Mouse (Mus musculus) midbrain, embryonic 15.5 days (tissue): ENCODE measurements around the gene Ttyh2. TPM values are rescaled to one million over a fixed set of nuclear protein-coding genes. Genes with fewer than 3 reads are reported as not detected.

Experiments used
- ATAC-seq: fragments of 200-750 bp; cut with Nextera tagmentation; replicated peaks from 2 replicates; pipeline ENCODE4 v1.8.0; 2017; ENCODE audit warnings: moderate TSS enrichment
- H3K27ac ChIP-seq: fragments of 300-500 bp; sonication (generic); 2 replicates; pipeline ENCODE4 v1.5.1; 2015; ENCODE audit warnings: mild to moderate bottlenecking, inconsistent platforms
- H3K27me3 ChIP-seq: fragments of 300-500 bp; sonication (generic); replicated peaks from 2 replicates; pipeline ENCODE4 v1.6.1; 2015; ENCODE audit warnings: inconsistent platforms
- H3K36me3 ChIP-seq: fragments of 300-500 bp; sonication (generic); replicated peaks from 2 replicates; pipeline ENCODE4 v1.6.1; 2015; ENCODE audit warnings: inconsistent platforms
- H3K4me1 ChIP-seq: fragments of 300-500 bp; sonication (generic); 2 replicates; pipeline ENCODE4 v1.6.1; 2015; ENCODE audit warnings: inconsistent platforms
- H3K4me2 ChIP-seq: fragments of 300-500 bp; sonication (generic); 2 replicates; pipeline ENCODE4 v1.6.1; 2015; ENCODE audit warnings: inconsistent platforms, mild to moderate bottlenecking, moderate library complexity
- H3K4me3 ChIP-seq: fragments of 300-500 bp; sonication (generic); 2 replicates; pipeline ENCODE4 v1.5.1; 2015; ENCODE audit warnings: mild to moderate bottlenecking, inconsistent platforms
- H3K9ac ChIP-seq: fragments of 300-500 bp; sonication (generic); 2 replicates; pipeline ENCODE4 v1.6.1; 2015; ENCODE audit warnings: mild to moderate bottlenecking, inconsistent platforms
- H3K9me3 ChIP-seq: fragments of 300-500 bp; sonication (generic); 2 replicates; pipeline ENCODE4 v1.6.1; 2016; ENCODE audit warnings: inconsistent platforms
- WGBS: fragments of 180-500 bp; shearing (Covaris S2); methylation state at CpG from one replicate; pipeline ENCODE4 v1.1.7; 2015; ENCODE audit warnings: mixed read lengths; 5-methylcytosine and 5-hydroxymethylcytosine counted together
- polyA plus RNA-seq: library from polyadenylated mRNA; unstranded; fragments of >200 nt; fragmentation: Nextera tagmentation; extraction: Ambion mirVana; gene quantifications from 2 replicates; pipeline ENCODE4 v1.2.1, GENCODE M21; 2015

Gene Ttyh2
- polyA plus RNA-seq, result 29.4 and 32.3 TPM in 2 replicates

GRCm38 (mm10) chr11:114675341-114675825, at the start of gene Ttyh2:
Gene Ttyh2, plus strand, starts transcription at chr11:114675431.
- Histone ChIP-seq H3K9ac (peak within 1 kb of the TSS; percentile 45), H3K27me3 (peaks cover 5% of the 10 kb centered on the region; the same call in 1 of the 2 replicates), H3K4me3 (peak within 1 kb of the TSS; percentile 45), H3K4me1 (peaks cover 28% of the 10 kb centered on the region), H3K4me2 (peak within 1 kb of the TSS; percentile 73), H3K9me3 (no peaks in the 10 kb centered on the region), H3K27ac (peak within 1 kb of the TSS; percentile 34; the same call in 1 of the 2 replicates), H3K36me3 (peaks cover 23% of the 10 kb centered on the region)
- peak; percentile 65 for ATAC-seq
- under 1% methylated on average over 39 of the region's 40 CpGs for WGBS

GRCm38 (mm10) chr11:114626071-114626690, 49.0 kb upstream of the Ttyh2 start:
- H3K4me1 ChIP-seq, result no peaks in the 10 kb centered on the region
- 62% methylated on average over 13 of the region's 13 CpGs for WGBS
- H3K4me2 ChIP-seq, result no peak overlapping the region
- H3K27me3 ChIP-seq, result no peaks in the 10 kb centered on the region
- H3K9ac ChIP-seq, result no peak overlapping the region
- no peak overlapping the region for H3K27ac ChIP-seq
- no peak for ATAC-seq
- H3K9me3 ChIP-seq, result 0 out of 2 replicates have a peak, but pooled peaks cover 4% of the 10 kb centered on the region
- H3K36me3 ChIP-seq, result no peaks in the 10 kb centered on the region
- H3K4me3 ChIP-seq, result no peak overlapping the region

- Histone ChIP-seq H3K27me3 (no peaks in the 10 kb centered on the region), H3K9ac (no peak overlapping the region), H3K36me3 (no peaks in the 10 kb centered on the region), H3K4me1 (no peaks in the 10 kb centered on the region), H3K4me3 (no peak overlapping the region), H3K27ac (no peak overlapping the region), H3K9me3 (0 out of 2 replicates have a peak, but pooled peaks cover 4% of the 10 kb centered on the region), H3K4me2 (no peak overlapping the region)
- 84% methylated on average over 6 of the region's 6 CpGs for whole genome bisulfite sequencing
- no peak for ATAC-seq
Observed at GRCm38 (mm10) chr11:114627036-114627435, 48.2 kb upstream of the Ttyh2 start.

- no peaks in the 10 kb centered on the region for H3K36me3 ChIP-seq
- ATAC-seq, result no peak
- H3K4me2 ChIP-seq, result no peak overlapping the region
- no peaks in the 10 kb centered on the region for H3K4me1 ChIP-seq
- no peaks in the 10 kb centered on the region for H3K27me3 ChIP-seq
- H3K4me3 ChIP-seq, result no peak overlapping the region
- no peak overlapping the region for H3K27ac ChIP-seq
- WGBS, result 85% methylated on average over 12 of the region's 12 CpGs
- 0 out of 2 replicates have a peak, but pooled peaks cover 4% of the 10 kb centered on the region for H3K9me3 ChIP-seq
- H3K9ac ChIP-seq, result no peak overlapping the region
Observed at GRCm38 (mm10) chr11:114628032-114628431, 47.2 kb upstream of the Ttyh2 start.

DNA sequence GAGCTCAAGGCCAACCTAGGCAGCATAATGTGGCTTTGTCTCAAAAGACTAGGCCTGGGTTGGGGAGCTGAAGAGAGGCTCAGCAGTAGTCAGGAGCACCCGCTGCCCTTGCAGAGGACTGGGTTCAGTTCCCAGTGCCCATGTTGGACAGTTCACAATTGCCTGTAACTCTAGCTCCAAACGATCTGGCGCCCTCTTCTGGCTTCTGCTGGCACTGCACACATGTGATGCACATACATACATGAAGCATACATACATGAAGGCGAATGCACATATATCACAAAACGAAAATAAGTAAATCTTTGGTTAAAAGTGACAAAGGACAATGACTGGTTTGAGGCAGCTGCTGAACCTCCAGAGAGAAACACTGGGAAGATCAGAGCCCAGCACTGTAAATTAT, 45.2 kb upstream of the Ttyh2 start:
- Histone ChIP-seq H3K27ac (no peak overlapping the region), H3K9ac (no peak overlapping the region), H3K36me3 (no peaks in the 10 kb centered on the region), H3K4me3 (no peak overlapping the region), H3K4me2 (no peak overlapping the region), H3K27me3 (no peaks in the 10 kb centered on the region), H3K4me1 (no peaks in the 10 kb centered on the region), H3K9me3 (0 out of 2 replicates have a peak, but pooled peaks cover 4% of the 10 kb centered on the region)
- ATAC-seq, result no peak
- WGBS, result 79% methylated on average over 5 of the region's 5 CpGs

DNA sequence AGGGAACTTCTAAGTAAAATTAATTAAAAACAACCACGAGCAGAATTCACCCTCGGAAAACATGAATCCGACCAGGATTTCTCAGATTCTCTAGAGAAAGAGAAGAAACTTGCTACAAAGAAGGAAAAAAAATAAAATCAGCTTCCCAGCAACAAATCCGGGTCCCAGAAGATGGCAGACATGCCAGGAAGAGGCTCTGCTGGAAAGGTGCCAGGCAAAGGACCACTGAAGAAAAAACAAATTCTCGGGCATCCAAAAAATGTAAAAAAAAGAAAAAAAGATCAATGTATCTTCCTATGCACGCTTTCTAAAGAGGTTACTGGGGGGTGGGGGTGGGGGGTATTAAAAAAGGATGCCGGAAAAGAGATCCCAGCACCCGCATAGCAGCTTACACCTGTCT, 43.0 kb upstream of the Ttyh2 start:
- H3K27ac ChIP-seq, result no peak overlapping the region
- H3K4me1 ChIP-seq, result peaks cover 17% of the 10 kb centered on the region
- H3K27me3 ChIP-seq, result no peaks in the 10 kb centered on the region
- no peaks in the 10 kb centered on the region for H3K36me3 ChIP-seq
- H3K4me2 ChIP-seq, result no peak overlapping the region
- no peak for ATAC-seq
- H3K4me3 ChIP-seq, result no peak overlapping the region
- H3K9ac ChIP-seq, result no peak overlapping the region
- 0 out of 2 replicates have a peak, but pooled peaks cover 4% of the 10 kb centered on the region for H3K9me3 ChIP-seq
- 71% methylated on average over 8 of the region's 8 CpGs for WGBS

DNA sequence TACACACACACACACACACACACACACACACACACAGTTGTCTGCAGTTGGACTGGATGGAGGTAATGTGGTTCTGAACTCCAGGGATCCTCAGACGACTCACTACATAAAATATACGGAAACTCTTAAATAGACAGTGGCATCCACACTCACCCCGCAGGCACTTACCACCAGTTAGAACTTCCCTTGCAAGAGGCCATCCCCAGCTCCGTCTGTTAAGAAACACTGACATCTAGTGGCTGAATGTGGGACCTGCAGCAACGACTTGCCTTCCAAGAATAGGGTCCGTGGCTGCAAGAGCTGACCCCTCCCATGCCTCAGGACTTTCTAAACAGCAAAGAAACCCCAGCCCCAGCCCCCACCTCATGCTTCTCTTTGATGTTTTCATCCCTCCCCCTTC, 38.9 kb upstream of the Ttyh2 start:
- H3K27ac ChIP-seq, result peak overlapping the region; percentile 28; the same call in 1 of the 2 replicates

GRCm38 (mm10) chr11:114636727-114637505, 38.3 kb upstream of the Ttyh2 start:
- peak overlapping the region; percentile 34 for H3K4me2 ChIP-seq
- H3K4me3 ChIP-seq, result no peak overlapping the region
- WGBS, result 53% methylated on average over 35 of the region's 35 CpGs
- H3K27ac ChIP-seq, result no peak overlapping the region
- no peak overlapping the region for H3K9ac ChIP-seq
- no peaks in the 10 kb centered on the region for H3K36me3 ChIP-seq
- H3K4me1 ChIP-seq, result peaks cover 32% of the 10 kb centered on the region
- H3K27me3 ChIP-seq, result peaks cover 7% of the 10 kb centered on the region; the same call in 1 of the 2 replicates
- no peaks in the 10 kb centered on the region for H3K9me3 ChIP-seq
- ATAC-seq, result peak; percentile 60; the same call in 1 of the 2 replicates

More for the DNA sequence above, 38.9 kb upstream of the Ttyh2 start:
- H3K4me2 ChIP-seq, result peak overlapping the region; percentile 34
- no peak overlapping the region for H3K9ac ChIP-seq
- H3K9me3 ChIP-seq, result no peaks in the 10 kb centered on the region
- peaks cover 32% of the 10 kb centered on the region for H3K4me1 ChIP-seq
- ATAC-seq, result peak; percentile 76
- no peak overlapping the region for H3K4me3 ChIP-seq
- 0% methylated on average over 6 of the region's 6 CpGs for whole genome bisulfite sequencing
- H3K36me3 ChIP-seq, result no peaks in the 10 kb centered on the region
- H3K27me3 ChIP-seq, result peaks cover 7% of the 10 kb centered on the region; the same call in 1 of the 2 replicates

- Histone ChIP-seq H3K4me1 (peaks cover 35% of the 10 kb centered on the region), H3K27me3 (peaks cover 7% of the 10 kb centered on the region; the same call in 1 of the 2 replicates), H3K27ac (no peak overlapping the region), H3K4me2 (no peak overlapping the region), H3K4me3 (no peak overlapping the region), H3K9ac (no peak overlapping the region), H3K36me3 (no peaks in the 10 kb centered on the region), H3K9me3 (no peaks in the 10 kb centered on the region)
- WGBS, result 73% methylated on average over 10 of the region's 10 CpGs
- no peak for ATAC-seq
Observed at GRCm38 (mm10) chr11:114638647-114639290, 36.5 kb upstream of the Ttyh2 start.

DNA sequence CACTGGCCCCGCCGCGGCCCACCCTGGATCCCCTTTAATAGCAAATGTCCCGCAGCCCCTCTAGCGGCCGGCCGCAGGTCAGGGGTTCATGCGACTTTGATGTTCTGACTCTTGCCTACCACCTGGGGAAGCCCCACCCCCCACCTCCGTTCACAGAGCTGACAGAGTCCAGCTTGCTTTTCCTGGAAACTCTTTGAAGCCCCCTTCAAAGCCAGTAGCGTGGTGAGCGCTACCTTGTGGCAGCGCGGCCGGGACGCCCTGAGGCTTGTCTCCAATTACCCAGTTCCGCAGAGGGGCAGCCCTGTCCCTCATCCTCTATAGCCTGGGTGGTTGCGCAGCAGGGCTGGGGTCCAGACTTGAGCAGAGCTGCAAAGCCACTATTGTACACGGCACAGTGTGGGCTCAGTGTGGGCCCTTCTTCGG, 35.5 kb upstream of the Ttyh2 start:
- Histone ChIP-seq H3K27ac (no peak overlapping the region), H3K36me3 (no peaks in the 10 kb centered on the region), H3K4me1 (peaks cover 35% of the 10 kb centered on the region), H3K4me3 (no peak overlapping the region), H3K4me2 (peak overlapping the region; percentile 24), H3K9me3 (no peaks in the 10 kb centered on the region), H3K27me3 (peaks cover 7% of the 10 kb centered on the region; the same call in 1 of the 2 replicates), H3K9ac (no peak overlapping the region)
- no peak for ATAC-seq
- 4% methylated on average over 19 of the region's 19 CpGs for WGBS

- H3K9me3 ChIP-seq, result no peaks in the 10 kb centered on the region
- peaks cover 7% of the 10 kb centered on the region; the same call in 1 of the 2 replicates for H3K27me3 ChIP-seq
- no peak overlapping the region for H3K9ac ChIP-seq
- ATAC-seq, result no peak
- H3K27ac ChIP-seq, result no peak overlapping the region
- peaks cover 32% of the 10 kb centered on the region for H3K4me1 ChIP-seq
- H3K4me2 ChIP-seq, result no peak overlapping the region
- no peak overlapping the region for H3K4me3 ChIP-seq
- no peaks in the 10 kb centered on the region for H3K36me3 ChIP-seq
- WGBS, result 43% methylated on average over 6 of the region's 6 CpGs
Observed at GRCm38 (mm10) chr11:114640658-114641057, 34.6 kb upstream of the Ttyh2 start.

- no peaks in the 10 kb centered on the region for H3K36me3 ChIP-seq
- H3K27me3 ChIP-seq, result peaks cover 7% of the 10 kb centered on the region; the same call in 1 of the 2 replicates
- no peak overlapping the region for H3K9ac ChIP-seq
- no peak overlapping the region for H3K27ac ChIP-seq
- peaks cover 28% of the 10 kb centered on the region for H3K4me1 ChIP-seq
- no peaks in the 10 kb centered on the region for H3K9me3 ChIP-seq
- H3K4me3 ChIP-seq, result no peak overlapping the region
- ATAC-seq, result no peak
- 87% methylated on average over 8 of the region's 8 CpGs for WGBS
- no peak overlapping the region for H3K4me2 ChIP-seq
Observed at GRCm38 (mm10) chr11:114641136-114641535, 34.1 kb upstream of the Ttyh2 start.
